Mouse (Mus musculus) CH12.LX (cell line): ENCODE results near the gene Usp30. TPM values are rescaled to one million over a fixed set of nuclear protein-coding genes. Genes with fewer than 3 reads are reported as not detected.

Experiments
- DNase-seq: peaks from one replicate; pipeline ENCODE4 v3.0.0-alpha.2; 2013; ENCODE audit errors: extremely low read depth
- H3K27ac ChIP-seq: 2 replicates; pipeline ENCODE4 v1.5.1; 2012; ENCODE audit warnings: low read depth, mild to moderate bottlenecking, control low read depth, moderate library complexity; ENCODE audit not compliant: insufficient read depth
- H3K27me3 ChIP-seq: replicated peaks from 2 replicates; pipeline ENCODE3; 2012; ENCODE audit warnings: inconsistent platforms
- H3K36me3 ChIP-seq, 2 experiments: replicated peaks in 1 of 2; 2 replicates each; pipeline versions ENCODE3 to v1.6.1; 2012; ENCODE audit warnings: inconsistent platforms in 1 of 2, low read length in 1 of 2, mild to moderate bottlenecking in 1 of 2, mixed read lengths in 1 of 2, moderate library complexity in 1 of 2; ENCODE audit not compliant: control insufficient read depth in 1 of 2, insufficient read depth in 1 of 2
- H3K4me1 ChIP-seq, 2 experiments: 2 replicates each; pipeline ENCODE4 v1.6.1; 2012; ENCODE audit warnings: inconsistent platforms in 1 of 2, moderate library complexity in 1 of 2; ENCODE audit not compliant: insufficient read depth in 2 of 2, control insufficient read depth in 1 of 2
- H3K4me2 ChIP-seq: 2 replicates; pipeline ENCODE4 v1.6.1; 2012; ENCODE audit warnings: low read depth, mild to moderate bottlenecking, control low read depth; ENCODE audit not compliant: poor library complexity, insufficient read depth, severe bottlenecking
- H3K4me3 ChIP-seq, 3 experiments: fragments of 150-350 bp in 1 of 3; sonication (generic) in 1 of 3; replicated peaks in 1 of 3; 2 replicates each; pipeline versions ENCODE3 to v1.5.1; 2011 to 2012; ENCODE audit warnings: low read depth in 2 of 3, low read length in 2 of 3, mild to moderate bottlenecking in 2 of 3, moderate library complexity in 2 of 3, control low read depth in 1 of 3, improper control_type of control experiment in 1 of 3, inconsistent platforms in 1 of 3, mixed read lengths in 1 of 3; ENCODE audit not compliant: poor library complexity in 1 of 3
- H3K79me2 ChIP-seq: replicated peaks from 2 replicates; pipeline ENCODE4 v1.6.1; 2012; ENCODE audit warnings: mild to moderate bottlenecking, moderate library complexity; ENCODE audit not compliant: control insufficient read depth, poor library complexity, insufficient read depth, severe bottlenecking; ENCODE audit errors: extremely low read depth
- H3K9ac ChIP-seq: 2 replicates; pipeline ENCODE4 v1.6.1; 2012; ENCODE audit warnings: low read depth, mild to moderate bottlenecking, control low read depth, moderate library complexity; ENCODE audit not compliant: insufficient read depth
- H3K9me3 ChIP-seq: replicated peaks from 2 replicates; pipeline ENCODE3; 2012; ENCODE audit warnings: low read length, inconsistent platforms, mixed read lengths
- BHLHE40 ChIP-seq: IDR thresholded peaks from 2 replicates; pipeline ENCODE4 v1.6.1; 2011; ENCODE audit warnings: mild to moderate bottlenecking, low read depth, low read length, improper control_type of control experiment
- CHD1 ChIP-seq: IDR thresholded peaks from 2 replicates; pipeline ENCODE4 v1.6.1; 2012; ENCODE audit warnings: low read depth, low read length, improper control_type of control experiment, inconsistent platforms
- CHD2 ChIP-seq: IDR thresholded peaks from 2 replicates; pipeline ENCODE4 v1.6.1; 2011; ENCODE audit warnings: low read length, improper control_type of control experiment
- CTCF ChIP-seq, 2 experiments: IDR thresholded peaks in 1 of 2; conservative IDR thresholded peaks in 1 of 2; 2 replicates each; pipeline ENCODE4 v1.5.1; 2011 to 2012; ENCODE audit warnings: low read depth in 2 of 2, low read length in 2 of 2, improper control_type of control experiment in 1 of 2, inconsistent platforms in 1 of 2, mild to moderate bottlenecking in 1 of 2, moderate library complexity in 1 of 2
- E2F4 ChIP-seq: IDR thresholded peaks from 2 replicates; pipeline ENCODE4 v1.6.1; 2011; ENCODE audit warnings: low read depth, low read length, improper control_type of control experiment; ENCODE audit not compliant: insufficient replicate concordance
- ELF1 ChIP-seq: IDR thresholded peaks from 2 replicates; pipeline ENCODE4 v1.6.1; 2014; ENCODE audit warnings: low read depth, mild to moderate bottlenecking, inconsistent platforms, low read length, improper control_type of control experiment
- EP300 ChIP-seq: IDR thresholded peaks from 2 replicates; pipeline ENCODE4 v1.6.1; 2011; ENCODE audit warnings: low read length, improper control_type of control experiment
- ETS1 ChIP-seq: conservative IDR thresholded peaks from 2 replicates; pipeline ENCODE4 v1.6.1; 2012; ENCODE audit warnings: low read depth, mild to moderate bottlenecking, inconsistent platforms, low read length, improper control_type of control experiment, moderate library complexity
- GABPA ChIP-seq: IDR thresholded peaks from 2 replicates; pipeline ENCODE4 v1.6.1; 2012; ENCODE audit warnings: low read depth, low read length, improper control_type of control experiment, inconsistent platforms; ENCODE audit not compliant: insufficient replicate concordance
- HCFC1 ChIP-seq: IDR thresholded peaks from 2 replicates; pipeline ENCODE4 v1.6.1; 2012; ENCODE audit warnings: low read depth, mild to moderate bottlenecking, inconsistent platforms, low read length, improper control_type of control experiment
- IRF4 ChIP-seq: IDR thresholded peaks from 2 replicates; pipeline ENCODE4 v1.6.1; 2014; ENCODE audit warnings: low read depth, mild to moderate bottlenecking, inconsistent platforms, low read length, improper control_type of control experiment
- JUN ChIP-seq: IDR thresholded peaks from 2 replicates; pipeline ENCODE4 v1.6.1; 2011; ENCODE audit warnings: low read depth, mild to moderate bottlenecking, low read length, improper control_type of control experiment, moderate library complexity; ENCODE audit not compliant: insufficient read depth
- JUND ChIP-seq: conservative IDR thresholded peaks from 2 replicates; pipeline ENCODE4 v1.6.1; 2011; ENCODE audit warnings: low read depth, low read length, improper control_type of control experiment
- KAT2A ChIP-seq: IDR thresholded peaks from 2 replicates; pipeline ENCODE4 v1.6.1; 2012; ENCODE audit warnings: low read length, improper control_type of control experiment, inconsistent platforms; ENCODE audit not compliant: insufficient replicate concordance
- MAFK ChIP-seq: IDR thresholded peaks from 2 replicates; pipeline ENCODE4 v1.6.1; 2011; ENCODE audit warnings: low read length, improper control_type of control experiment; ENCODE audit not compliant: insufficient replicate concordance
- MAX ChIP-seq: IDR thresholded peaks from 2 replicates; pipeline ENCODE4 v1.6.1; 2011; ENCODE audit warnings: low read length, improper control_type of control experiment
- MAZ ChIP-seq: IDR thresholded peaks from 2 replicates; pipeline ENCODE4 v1.6.1; 2012; ENCODE audit warnings: low read depth, mild to moderate bottlenecking, inconsistent platforms, low read length, improper control_type of control experiment, moderate library complexity
- MEF2A ChIP-seq: IDR thresholded peaks from 2 replicates; pipeline ENCODE4 v1.6.1; 2014; ENCODE audit warnings: low read depth, mild to moderate bottlenecking, inconsistent platforms, low read length, improper control_type of control experiment, borderline replicate concordance
- MXI1 ChIP-seq: IDR thresholded peaks from 2 replicates; pipeline ENCODE4 v1.6.1; 2011; ENCODE audit warnings: mild to moderate bottlenecking, low read depth, low read length, improper control_type of control experiment
- MYC ChIP-seq: IDR thresholded peaks from 2 replicates; pipeline ENCODE4 v1.6.1; 2011; ENCODE audit warnings: low read depth, mild to moderate bottlenecking, improper control_type of control experiment, low read length
- NELFE ChIP-seq: IDR thresholded peaks from 2 replicates; pipeline ENCODE4 v1.6.1; 2011; ENCODE audit warnings: low read depth, low read length, improper control_type of control experiment
- NRF1 ChIP-seq: IDR thresholded peaks from 2 replicates; pipeline ENCODE4 v1.6.1; 2014; ENCODE audit warnings: low read depth, mild to moderate bottlenecking, inconsistent platforms, low read length, improper control_type of control experiment, moderate library complexity
- PAX5 ChIP-seq: IDR thresholded peaks from 2 replicates; pipeline ENCODE4 v1.6.1; 2012; ENCODE audit warnings: low read length, inconsistent platforms, mixed read lengths
- POLR2A ChIP-seq: IDR thresholded peaks from 2 replicates; pipeline ENCODE4 v1.6.1; 2011; ENCODE audit warnings: low read depth, mild to moderate bottlenecking, improper control_type of control experiment, low read length
- POLR2AphosphoS2 ChIP-seq: IDR thresholded peaks from 2 replicates; pipeline ENCODE4 v1.6.1; 2011; ENCODE audit warnings: low read depth, low read length, improper control_type of control experiment
- RAD21 ChIP-seq: IDR thresholded peaks from 2 replicates; pipeline ENCODE4 v1.6.1; 2011; ENCODE audit warnings: low read depth, mild to moderate bottlenecking, low read length, improper control_type of control experiment, moderate library complexity
- RCOR1 ChIP-seq: conservative IDR thresholded peaks from 2 replicates; pipeline ENCODE4 v1.6.1; 2012; ENCODE audit warnings: low read depth, mild to moderate bottlenecking, inconsistent platforms, low read length, improper control_type of control experiment
- SIN3A ChIP-seq: IDR thresholded peaks from 2 replicates; pipeline ENCODE4 v1.6.1; 2012; ENCODE audit warnings: low read length, improper control_type of control experiment, inconsistent platforms
- SMC3 ChIP-seq: IDR thresholded peaks from 2 replicates; pipeline ENCODE4 v1.6.1; 2011; ENCODE audit warnings: low read depth, low read length, improper control_type of control experiment
- TBP ChIP-seq: conservative IDR thresholded peaks from 2 replicates; pipeline ENCODE4 v1.6.1; 2011; ENCODE audit warnings: low read depth, low read length, improper control_type of control experiment
- TCF12 ChIP-seq: IDR thresholded peaks from 2 replicates; pipeline ENCODE4 v1.6.1; 2014; ENCODE audit warnings: low read depth, mild to moderate bottlenecking, inconsistent platforms, low read length, improper control_type of control experiment
- UBTF ChIP-seq: IDR thresholded peaks from 2 replicates; pipeline ENCODE4 v1.6.1; 2012; ENCODE audit warnings: low read depth, mild to moderate bottlenecking, inconsistent platforms, low read length, improper control_type of control experiment, moderate library complexity
- USF1 ChIP-seq: IDR thresholded peaks from 2 replicates; pipeline ENCODE4 v1.6.1; 2014; ENCODE audit warnings: low read depth, mild to moderate bottlenecking, inconsistent platforms, low read length, improper control_type of control experiment
- USF2 ChIP-seq: conservative IDR thresholded peaks from 2 replicates; pipeline ENCODE4 v1.6.1; 2011; ENCODE audit warnings: low read depth, low read length, improper control_type of control experiment
- ZC3H11A ChIP-seq: IDR thresholded peaks from 2 replicates; pipeline ENCODE4 v1.6.1; 2012; ENCODE audit warnings: low read depth, mild to moderate bottlenecking, inconsistent platforms, low read length, improper control_type of control experiment
- ZKSCAN1 ChIP-seq: IDR thresholded peaks from 2 replicates; pipeline ENCODE4 v1.6.1; 2012; ENCODE audit warnings: low read depth, inconsistent platforms, low read length, improper control_type of control experiment, borderline replicate concordance
- ZMIZ1 ChIP-seq: IDR thresholded peaks from 2 replicates; pipeline ENCODE4 v1.6.1; 2012; ENCODE audit warnings: low read depth, mild to moderate bottlenecking, inconsistent platforms, low read length, improper control_type of control experiment
- ZNF384 ChIP-seq: IDR thresholded peaks from 2 replicates; pipeline ENCODE4 v1.6.1; 2012; ENCODE audit warnings: low read depth, low read length, improper control_type of control experiment, inconsistent platforms
- dilution Hi-C: fragments of 300-500 bp; cut with MboI; formaldehyde crosslinking; loops from 2 replicates; pipeline ENCODE4 v1.14.3; 2020; ENCODE audit warnings: low sequenced_read_pairs; ENCODE audit not compliant: extremely low pct_unique_long_range_greater_than_20kb, extremely low pct_ligation_motif_present
- in situ Hi-C: fragments of 300-500 bp; cut with MboI; formaldehyde crosslinking; loops from 3 replicates; pipeline ENCODE4 v1.14.3; 2019; ENCODE audit warnings: low sequenced_read_pairs, low pct_ligation_motif_present, low pct_unique_long_range_greater_than_20kb, mixed read lengths
- polyA plus RNA-seq: library from polyadenylated mRNA; unstranded; fragments of >175 nt; gene quantifications from 2 replicates; pipeline ENCODE4 v1.2.1, GENCODE M21; 2012; ENCODE audit warnings: low read depth; ENCODE audit not compliant: insufficient read length
- total RNA-seq, 2 experiments: library from RNA; depleted of rRNA; stranded (reverse); fragments of 300-350 nt in 1 of 2; fragments of >200 nt in 1 of 2; gene quantifications; 2 replicates each; pipeline ENCODE4 v1.2.3; 2012 to 2014

Usp30 gene
- total and polyA plus RNA-seq, 3 experiments, result 13.0 to 15.5 (median 14.5) TPM

DNA sequence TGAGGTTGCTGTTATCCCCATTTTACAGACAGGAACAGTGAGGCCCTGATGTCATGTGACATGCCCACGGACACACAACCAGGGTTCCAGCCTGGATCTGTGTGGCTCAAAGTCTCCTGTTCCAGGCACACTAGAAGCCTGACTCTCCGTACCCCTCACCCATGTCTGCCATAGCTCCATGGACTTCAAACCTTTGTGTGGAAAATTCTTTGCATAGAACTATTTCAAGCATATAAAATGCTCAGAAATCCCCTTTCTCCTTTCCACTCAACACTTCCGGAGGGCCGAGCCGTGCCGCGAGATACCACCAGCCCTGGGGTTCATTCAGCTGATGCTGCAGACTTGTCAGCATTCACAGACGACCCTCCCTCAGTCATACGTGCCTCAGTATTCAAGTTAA is 2.3 kb downstream of the Usp30 start:
- Histone ChIP-seq H3K9ac (no peak overlapping the region), H3K27ac (peak overlapping the region; percentile 51; the same call in 1 of the 2 replicates), H3K4me2 (0 out of 2 replicates have a peak overlapping the region, but pooled peaks have one; percentile 4), H3K9me3 (peaks cover 3% of the 10 kb centered on the region), H3K4me3 (no peak overlapping the region), H3K27me3 (no peaks in the 10 kb centered on the region), H3K36me3 (peaks cover 0 to 7% of the 10 kb centered on the region in 2 experiments), H3K4me1 (peaks cover 35 to 91% of the 10 kb centered on the region in 2 experiments), H3K79me2 (no peaks in the 10 kb centered on the region)
- dilution Hi-C loops, result no loop called here
- in situ Hi-C loops, result no loop called here
- no peak for TF ChIP-seq RCOR1
- 0 out of 2 replicates have a peak, but pooled peaks have one; percentile 23 for TF ChIP-seq TBP
- TF ChIP-seq MXI1, result no peak
- peak; percentile 56; the same call in 1 of the 2 replicates for TF ChIP-seq MEF2A
- TF ChIP-seq NELFE, result no peak
- no peak for TF ChIP-seq JUND
- no peak for TF ChIP-seq UBTF
- peak; percentile 39; the same call in 1 of the 2 replicates for TF ChIP-seq IRF4
- no peak for TF ChIP-seq MAZ
- no peak for TF ChIP-seq KAT2A
- no peak for TF ChIP-seq ZMIZ1
- TF ChIP-seq HCFC1, result no peak
- TF ChIP-seq SMC3, result no peak
- TF ChIP-seq CHD2, result no peak
- no peak for TF ChIP-seq JUN
- peak; percentile 46; the same call in 1 of the 2 replicates for TF ChIP-seq USF1
- no peak for TF ChIP-seq ZKSCAN1
- TF ChIP-seq MYC, result no peak
- TF ChIP-seq NRF1, result no peak
- TF ChIP-seq POLR2A, result peak; percentile 50
- TF ChIP-seq CTCF (conservative IDR thresholded peaks at IDR 0.05 in 1 of 2, IDR thresholded peaks at IDR 0.05 in 1 of 2; ENCODE audit: low read depth in 2 of 2, low read length in 2 of 2), result no peak
- no peak for TF ChIP-seq ZNF384
- TF ChIP-seq MAFK, result no peak
- TF ChIP-seq EP300, result peak; percentile 46; the same call in 1 of the 2 replicates
- no peak for TF ChIP-seq ZC3H11A
- TF ChIP-seq BHLHE40, result no peak
- no peak for TF ChIP-seq CHD1
- TF ChIP-seq POLR2AphosphoS2, result no peak
- no peak for TF ChIP-seq E2F4
- TF ChIP-seq TCF12, result no peak
- TF ChIP-seq ETS1, result no peak
- no peak for TF ChIP-seq RAD21
- no peak for TF ChIP-seq PAX5
- TF ChIP-seq GABPA, result no peak
- no peak for TF ChIP-seq MAX
- no peak for TF ChIP-seq ELF1
- no peak for TF ChIP-seq USF2
- no peak for TF ChIP-seq SIN3A
- peak; percentile 52 for DNase-seq
